Mouse (Mus musculus): ENCODE results near the gene D17H6S53E. TPM values are rescaled to one million over a fixed set of nuclear protein-coding genes. Genes with fewer than 3 reads are reported as not detected.

The D17H6S53E gene
- polyA plus RNA-seq, 1 experiment from 2014 or later, result 7.8 TPM

DNA sequence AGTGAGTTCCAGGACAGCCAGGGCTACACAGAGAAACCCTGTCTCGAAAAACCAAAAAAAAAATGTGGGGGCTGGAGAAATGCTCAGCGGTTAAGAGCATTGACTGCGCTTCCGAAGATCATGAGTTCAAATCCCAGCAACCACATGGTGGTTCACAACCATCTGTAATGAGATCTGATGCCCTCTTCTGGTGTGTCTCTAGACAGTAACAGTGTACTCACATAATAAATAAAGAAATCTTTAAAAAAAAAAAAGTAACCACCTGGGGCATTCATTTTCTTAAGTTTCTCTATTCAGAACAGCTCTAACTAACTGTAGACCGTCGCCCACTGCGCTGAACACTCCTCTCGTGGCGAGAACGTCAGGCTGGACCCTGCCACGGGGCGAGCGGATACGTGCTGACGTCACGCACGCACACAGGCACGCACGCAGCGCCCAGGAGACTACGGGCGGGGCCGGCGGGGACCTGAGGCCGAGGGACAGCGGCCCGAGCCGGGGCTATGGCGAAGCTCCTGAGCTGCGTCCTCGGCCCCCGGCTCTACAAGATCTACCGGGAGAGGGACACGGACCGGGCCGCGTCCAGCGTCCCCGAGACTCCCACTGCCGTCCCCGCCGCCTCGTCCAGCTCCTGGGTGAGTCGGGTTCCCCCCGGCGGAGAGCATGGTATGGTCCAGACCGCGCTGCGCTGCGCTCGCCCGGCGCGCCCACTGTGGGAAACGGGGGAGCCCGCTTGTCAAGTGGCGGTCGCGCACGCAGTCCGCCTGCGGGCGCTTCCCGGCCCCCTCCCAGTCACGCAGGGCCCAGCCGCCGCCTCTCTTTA, 37.1 kb upstream of the D17H6S53E start, which contains the start of gene Abhd16a:
Gene Abhd16a, plus strand, starts transcription at position 439 of the 820 bp plus-strand sequence.
- Histone ChIP-seq H3K4me1 (peaks cover 20% of the 10 kb centered on the region), H3K27me3 (ENCODE audit: poor library complexity, severe bottlenecking) (no peaks in the 10 kb centered on the region), H3K9me3 (no peaks in the 10 kb centered on the region), H3K36me3 (replicated peaks) (peaks cover 35% of the 10 kb centered on the region), H3K27ac (peak within 1 kb of the TSS; percentile 99), H3K4me3 (peak within 1 kb of the TSS; percentile 78)
- WGBS, result 3% methylated on average over 67 of the region's 67 CpGs
- DNase-seq (ENCODE audit: extremely low spot score, low spot score), result peak; percentile 93

DNA sequence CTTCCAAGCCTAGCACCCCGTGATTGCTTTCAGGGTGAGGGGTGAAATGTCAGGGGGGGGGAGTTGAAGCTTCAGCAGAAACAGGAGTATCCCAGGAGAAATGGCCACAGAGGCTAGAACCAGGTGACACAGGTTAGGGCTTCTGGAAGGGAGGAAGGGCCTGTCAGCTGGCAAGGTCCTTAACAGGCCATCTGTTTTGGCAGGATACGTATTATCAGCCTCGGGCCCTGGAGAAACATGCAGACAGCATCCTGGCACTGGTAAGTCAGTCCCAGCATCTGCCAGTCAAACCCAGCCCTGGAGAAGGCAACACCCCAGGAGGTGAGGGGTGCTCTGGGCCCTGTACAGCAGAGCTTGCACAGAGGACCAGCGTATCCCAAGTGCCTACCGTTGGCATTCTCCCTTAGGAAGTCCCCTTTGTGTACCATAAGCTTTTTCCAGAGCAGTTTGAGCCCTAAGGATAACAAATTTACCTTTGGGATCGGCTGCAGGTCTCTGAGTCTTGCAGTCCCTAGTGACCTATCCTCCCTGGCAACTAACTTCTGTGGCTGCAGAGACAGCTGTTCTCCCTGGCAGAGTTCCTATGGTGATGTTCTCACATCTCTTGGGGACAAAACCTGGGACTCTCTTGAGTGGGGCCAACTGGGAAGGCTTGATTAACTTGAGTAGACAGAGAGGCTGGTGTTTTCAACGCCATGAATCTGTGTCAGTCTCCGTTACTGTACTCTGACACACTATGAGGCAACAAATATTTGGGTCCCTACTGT, 35.8 kb upstream of the D17H6S53E start:
- Histone ChIP-seq H3K27me3 (ENCODE audit: poor library complexity, severe bottlenecking) (no peaks in the 10 kb centered on the region), H3K36me3 (replicated peaks) (peaks cover 48% of the 10 kb centered on the region), H3K9me3 (no peaks in the 10 kb centered on the region), H3K27ac (peak overlapping the region; percentile 99; the same call in 1 of the 2 replicates), H3K4me1 (peaks cover 20% of the 10 kb centered on the region), H3K4me3 (peak overlapping the region; percentile 78)
- 83% methylated on average over 8 of the region's 8 CpGs for WGBS
- DNase-seq (ENCODE audit: extremely low spot score, low spot score), result no peak

DNA sequence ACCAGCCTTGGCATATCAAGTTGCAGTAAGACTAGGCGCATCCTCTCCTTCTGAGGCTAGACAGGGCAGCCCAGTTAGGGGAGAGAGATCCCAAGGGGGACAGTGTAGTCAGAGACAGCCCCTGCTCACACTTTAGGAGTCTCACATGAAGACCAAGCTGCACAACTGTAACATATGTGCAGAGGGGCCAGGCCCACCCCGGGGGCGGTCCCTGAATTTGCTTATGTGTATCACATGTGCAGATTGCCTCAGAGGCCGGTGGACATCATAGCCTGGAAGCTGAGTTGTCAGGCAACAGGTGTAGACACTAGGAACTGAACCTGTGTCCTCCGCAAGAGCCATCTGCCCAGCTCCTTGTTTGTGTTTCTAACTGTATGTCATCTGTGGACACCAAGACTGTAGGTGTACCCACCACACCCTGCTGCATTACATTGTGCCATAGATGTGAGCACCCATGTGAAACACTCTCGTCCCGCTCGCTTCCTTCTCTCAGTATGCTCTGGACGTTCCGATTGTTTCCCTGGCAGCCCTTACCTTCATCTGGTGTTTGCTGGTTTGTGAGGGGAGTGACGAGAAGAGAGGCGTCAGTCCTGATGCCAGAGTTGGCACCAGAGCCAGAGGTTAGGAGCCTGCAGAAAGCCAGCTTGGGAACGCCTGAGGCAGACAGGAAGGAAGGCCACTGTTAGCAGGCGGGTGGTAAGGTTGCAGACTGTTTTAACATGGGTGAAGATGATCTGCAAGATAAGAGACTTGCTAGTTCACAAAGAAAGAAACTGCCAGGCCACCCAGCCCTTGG, 33.6 kb upstream of the D17H6S53E start:
- Histone ChIP-seq H3K4me3 (no peak overlapping the region), H3K4me1 (peaks cover 20% of the 10 kb centered on the region), H3K27ac (no peak overlapping the region), H3K36me3 (replicated peaks) (peaks cover 70% of the 10 kb centered on the region), H3K9me3 (no peaks in the 10 kb centered on the region), H3K27me3 (ENCODE audit: poor library complexity, severe bottlenecking) (no peaks in the 10 kb centered on the region)
- DNase-seq (ENCODE audit: extremely low spot score, low spot score), result no peak
- WGBS, result 89% methylated on average over 14 of the region's 14 CpGs

DNA sequence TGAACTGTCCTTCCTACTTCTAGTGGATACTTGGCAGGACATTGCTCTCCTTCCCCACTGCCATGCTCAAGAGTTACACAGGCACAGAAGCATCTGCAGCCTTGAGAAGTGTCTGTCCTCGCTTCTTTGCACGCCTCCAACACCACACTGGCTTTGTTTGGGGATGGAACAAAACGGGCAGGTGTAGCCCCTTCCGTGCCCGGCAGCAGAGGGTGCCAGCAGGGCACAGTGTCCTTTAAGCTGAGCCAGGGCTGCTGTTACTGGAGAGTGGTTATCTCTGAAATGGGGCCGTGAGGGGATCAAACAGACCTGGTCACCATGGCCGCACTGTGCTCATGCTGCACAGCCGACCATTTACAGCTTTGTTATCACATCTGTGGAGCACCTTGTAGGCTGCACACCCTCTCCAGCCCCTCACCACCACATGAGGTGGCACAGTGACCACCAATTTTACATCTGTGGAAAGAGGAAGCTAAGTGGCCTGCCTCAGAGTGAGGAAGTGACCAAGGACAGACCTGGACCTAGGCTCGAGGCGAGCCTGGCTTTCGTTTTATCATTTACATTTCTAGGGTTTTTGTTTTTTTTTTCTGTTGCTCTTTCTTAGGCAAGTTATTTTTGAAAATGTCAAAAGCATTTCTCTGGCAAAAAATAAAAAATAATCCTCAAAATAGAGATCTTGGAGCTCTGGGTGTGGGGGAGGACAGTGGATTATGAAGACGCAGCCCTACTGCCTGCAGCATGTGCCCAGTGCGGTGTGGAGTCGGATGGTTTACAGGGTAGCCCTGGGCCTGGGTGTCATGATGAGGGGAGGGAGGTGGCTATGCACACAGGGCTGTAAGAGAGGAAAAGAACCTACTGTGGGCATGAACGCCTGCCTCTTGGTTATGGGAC, 31.5 kb upstream of the D17H6S53E start:
- DNase-seq (ENCODE audit: extremely low spot score, low spot score), result no peak
- Histone ChIP-seq H3K4me1 (peaks cover 14% of the 10 kb centered on the region), H3K4me3 (no peak overlapping the region), H3K27me3 (ENCODE audit: poor library complexity, severe bottlenecking) (no peaks in the 10 kb centered on the region), H3K9me3 (no peaks in the 10 kb centered on the region), H3K36me3 (replicated peaks) (peaks cover 90% of the 10 kb centered on the region), H3K27ac (no peak overlapping the region)
- WGBS, result 95% methylated on average over 15 of the region's 15 CpGs

DNA sequence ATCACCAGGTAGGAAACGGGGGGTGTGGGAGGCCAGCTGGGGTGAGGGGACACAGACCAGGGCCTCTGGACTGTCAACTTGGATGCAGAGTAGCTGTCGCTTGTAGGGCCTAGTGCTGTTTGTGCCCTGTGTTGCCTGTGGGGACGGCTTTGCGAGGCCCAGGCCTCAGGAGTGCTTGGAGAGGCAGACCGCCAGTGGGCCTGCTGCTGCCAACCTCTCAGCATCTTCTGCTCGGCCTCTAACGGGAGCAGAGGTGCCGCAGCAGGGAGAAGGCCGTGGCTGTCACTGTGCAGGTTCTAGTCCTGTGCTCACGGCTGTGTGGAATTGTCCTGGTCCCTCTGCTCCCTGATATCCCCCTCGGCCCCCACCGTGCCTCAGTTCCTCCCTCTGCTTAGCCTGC, 29.6 kb upstream of the D17H6S53E start:
- peaks cover 98% of the 10 kb centered on the region for H3K36me3 ChIP-seq (replicated peaks)
- no peaks in the 10 kb centered on the region for H3K4me1 ChIP-seq
- no peaks in the 10 kb centered on the region for H3K9me3 ChIP-seq
- no peak overlapping the region for H3K27ac ChIP-seq
- no peaks in the 10 kb centered on the region for H3K27me3 ChIP-seq (ENCODE audit: poor library complexity, severe bottlenecking)
- no peak for DNase-seq (ENCODE audit: extremely low spot score, low spot score)
- WGBS, result 85% methylated on average over 12 of the region's 12 CpGs
- no peak overlapping the region for H3K4me3 ChIP-seq

DNA sequence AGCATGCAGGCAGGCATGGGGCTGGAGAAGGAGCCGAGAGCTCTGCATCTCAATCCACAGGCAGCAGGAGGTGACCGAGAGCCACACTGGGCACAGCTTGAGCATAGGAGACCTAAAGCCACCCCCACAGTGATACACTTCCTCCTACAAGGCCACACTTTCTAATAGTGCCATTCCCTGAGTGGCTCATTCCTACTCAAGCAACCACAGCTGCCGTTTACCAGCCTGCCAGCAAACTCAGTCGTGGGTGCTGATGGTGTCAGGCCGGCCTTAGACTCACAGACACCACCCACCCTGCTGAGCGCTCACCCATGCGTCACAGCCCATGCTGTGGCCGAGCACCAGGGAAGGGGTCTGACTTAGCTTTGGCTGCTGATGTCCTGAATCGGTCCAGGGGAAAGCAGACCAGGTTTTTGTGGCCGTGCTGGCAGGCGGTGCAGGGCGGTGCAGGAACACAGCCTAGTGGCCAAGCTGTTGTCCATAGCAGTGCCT, 29.0 kb upstream of the D17H6S53E start:
- no peaks in the 10 kb centered on the region for H3K9me3 ChIP-seq
- no peaks in the 10 kb centered on the region for H3K27me3 ChIP-seq (ENCODE audit: poor library complexity, severe bottlenecking)
- WGBS, result 81% methylated on average over 12 of the region's 12 CpGs
- H3K4me3 ChIP-seq, result no peak overlapping the region
- no peak overlapping the region for H3K27ac ChIP-seq
- no peaks in the 10 kb centered on the region for H3K4me1 ChIP-seq
- DNase-seq (ENCODE audit: extremely low spot score, low spot score), result no peak
- peaks cover 98% of the 10 kb centered on the region for H3K36me3 ChIP-seq (replicated peaks)

DNA sequence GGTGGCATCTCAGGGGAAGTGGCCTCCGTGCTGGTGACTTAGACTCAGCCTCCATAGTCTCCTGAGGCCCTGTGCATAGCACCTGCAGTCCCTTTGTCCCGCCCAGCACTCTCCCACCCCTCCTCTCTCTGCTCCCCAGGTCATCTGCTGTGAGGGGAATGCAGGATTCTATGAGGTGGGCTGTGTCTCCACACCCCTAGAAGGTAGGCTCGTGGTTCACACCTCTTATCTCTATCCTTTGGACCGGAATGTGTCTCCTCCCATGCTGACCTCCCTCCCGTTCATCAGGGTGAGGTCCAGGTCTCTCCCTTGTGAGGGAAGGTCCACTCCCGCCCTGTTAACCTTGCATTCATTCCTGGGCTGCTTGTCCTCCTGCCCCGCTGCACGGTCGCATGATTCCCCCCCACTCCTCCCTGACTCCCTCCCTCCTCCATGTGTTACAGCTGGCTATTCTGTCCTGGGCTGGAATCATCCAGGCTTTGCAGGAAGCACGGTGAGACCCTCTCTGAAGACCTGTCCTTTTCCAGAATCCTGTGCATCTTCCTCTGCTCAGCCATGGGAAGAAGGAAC, 25.9 kb upstream of the D17H6S53E start:
- peaks cover 83% of the 10 kb centered on the region for H3K36me3 ChIP-seq (replicated peaks)
- DNase-seq (ENCODE audit: extremely low spot score, low spot score), result no peak
- 77% methylated on average over 10 of the region's 10 CpGs for WGBS
- no peaks in the 10 kb centered on the region for H3K9me3 ChIP-seq
- no peaks in the 10 kb centered on the region for H3K27me3 ChIP-seq (ENCODE audit: poor library complexity, severe bottlenecking)
- H3K4me3 ChIP-seq, result no peak overlapping the region; the same call in 1 of the 2 replicates
- H3K27ac ChIP-seq, result no peak overlapping the region
- H3K4me1 ChIP-seq, result no peaks in the 10 kb centered on the region; the same call in 1 of the 2 replicates

DNA sequence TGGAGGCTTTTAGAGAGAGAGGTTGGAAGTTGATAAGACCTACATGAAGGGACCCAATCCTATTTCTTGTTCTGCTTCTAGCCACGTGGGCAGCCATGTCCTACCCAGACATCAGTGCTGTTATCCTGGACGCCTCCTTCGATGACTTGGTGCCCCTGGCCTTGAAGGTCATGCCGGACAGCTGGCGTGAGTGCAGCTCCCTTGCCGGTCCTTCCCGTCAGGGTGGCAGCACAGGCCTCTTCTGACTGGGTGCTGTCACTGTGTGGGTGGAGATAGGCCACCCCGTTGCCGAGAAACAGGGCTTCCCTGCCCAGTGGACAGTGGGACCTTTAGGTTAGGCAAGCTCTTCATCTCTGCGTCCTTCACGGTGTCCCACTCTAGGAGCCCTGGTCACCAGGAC, 25.0 kb upstream of the D17H6S53E start:
- H3K27ac ChIP-seq, result no peak overlapping the region
- 88% methylated on average over 11 of the region's 11 CpGs for WGBS
- no peak overlapping the region for H3K4me3 ChIP-seq
- no peaks in the 10 kb centered on the region for H3K27me3 ChIP-seq (ENCODE audit: poor library complexity, severe bottlenecking)
- peaks cover 75% of the 10 kb centered on the region for H3K36me3 ChIP-seq (replicated peaks)
- peaks cover 8% of the 10 kb centered on the region for H3K4me1 ChIP-seq
- no peak for DNase-seq (ENCODE audit: extremely low spot score, low spot score)
- no peaks in the 10 kb centered on the region for H3K9me3 ChIP-seq

DNA sequence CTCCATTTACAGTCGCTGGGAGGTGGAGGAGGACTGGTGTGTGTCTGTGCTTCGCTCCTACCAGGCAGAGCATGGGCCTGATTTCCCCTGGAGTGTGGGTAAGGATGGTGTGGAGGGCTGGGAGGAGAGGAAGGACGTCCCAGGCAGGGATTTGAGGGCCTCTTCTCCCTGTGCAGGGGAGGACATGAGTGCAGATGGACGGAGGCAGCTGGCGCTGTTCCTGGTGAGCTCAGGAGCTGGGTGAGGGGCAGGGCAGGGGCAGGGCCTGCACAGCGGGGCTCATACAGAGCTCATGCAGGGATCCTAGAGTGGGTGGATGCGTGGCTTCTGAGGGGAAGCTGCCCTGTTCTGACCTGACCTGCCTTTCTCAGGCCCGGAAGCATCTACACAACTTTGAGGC, 23.9 kb upstream of the D17H6S53E start:
- no peak for DNase-seq (ENCODE audit: extremely low spot score, low spot score)
- peaks cover 11% of the 10 kb centered on the region for H3K4me1 ChIP-seq
- H3K27me3 ChIP-seq (ENCODE audit: poor library complexity, severe bottlenecking), result no peaks in the 10 kb centered on the region
- no peak overlapping the region for H3K27ac ChIP-seq
- H3K36me3 ChIP-seq (replicated peaks), result peaks cover 64% of the 10 kb centered on the region
- H3K9me3 ChIP-seq, result no peaks in the 10 kb centered on the region
- no peak overlapping the region for H3K4me3 ChIP-seq
- 90% methylated on average over 7 of the region's 8 CpGs for WGBS

DNA sequence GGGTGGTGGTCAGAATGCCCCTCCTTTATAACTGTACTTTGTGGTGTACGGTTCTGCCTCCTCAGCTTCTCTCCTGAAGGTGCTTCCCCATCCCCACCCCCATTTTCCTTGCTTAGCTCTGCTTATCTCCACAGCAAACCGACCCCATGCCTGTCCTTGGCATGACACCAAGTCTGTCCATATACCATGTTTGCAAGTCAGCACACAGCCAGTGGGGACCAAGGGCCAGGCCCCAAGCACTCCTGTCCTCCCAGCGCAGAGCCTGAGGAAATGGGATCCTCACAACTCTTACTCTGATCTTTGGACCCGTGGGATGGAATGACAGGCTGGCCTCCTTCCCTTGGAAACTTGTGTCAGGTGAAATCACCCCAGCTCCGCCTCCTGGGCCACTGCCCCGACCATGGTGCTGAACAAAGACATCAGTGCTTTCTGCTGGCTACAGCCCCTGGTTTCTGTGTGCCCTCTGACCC, 22.9 kb upstream of the D17H6S53E start:
- Histone ChIP-seq H3K27me3 (ENCODE audit: poor library complexity, severe bottlenecking) (no peaks in the 10 kb centered on the region), H3K27ac (no peak overlapping the region), H3K9me3 (no peaks in the 10 kb centered on the region), H3K4me1 (peaks cover 11% of the 10 kb centered on the region), H3K36me3 (replicated peaks) (peaks cover 56% of the 10 kb centered on the region), H3K4me3 (0 out of 2 replicates have a peak overlapping the region, but pooled peaks have one; percentile 15)
- no peak for DNase-seq (ENCODE audit: extremely low spot score, low spot score)
- whole genome bisulfite sequencing, result 79% methylated on average over 6 of the region's 6 CpGs

DNA sequence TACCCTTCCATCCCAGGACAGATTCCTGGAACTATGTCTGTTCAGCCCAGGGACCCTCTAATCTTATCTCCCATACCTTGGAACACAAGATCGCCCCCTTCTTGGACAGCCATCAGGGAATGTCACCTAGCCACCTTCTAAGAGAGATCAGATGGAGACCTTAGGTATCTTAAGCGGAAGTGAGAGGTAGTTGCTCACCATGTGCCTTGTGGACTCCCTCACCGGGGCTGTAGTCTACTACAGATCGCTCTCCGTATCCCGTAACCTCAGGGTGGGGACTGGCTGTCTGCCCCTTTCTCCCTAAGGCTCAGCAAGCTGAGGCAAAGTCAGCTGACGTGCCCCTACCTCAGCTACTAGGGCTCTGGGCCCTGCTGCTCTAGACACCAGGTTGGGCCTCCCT, 22.1 kb upstream of the D17H6S53E start:
- H3K27ac ChIP-seq, result no peak overlapping the region
- no peaks in the 10 kb centered on the region for H3K9me3 ChIP-seq
- peaks cover 11% of the 10 kb centered on the region for H3K4me1 ChIP-seq
- DNase-seq (ENCODE audit: extremely low spot score, low spot score), result no peak
- H3K36me3 ChIP-seq (replicated peaks), result peaks cover 47% of the 10 kb centered on the region
- 91% methylated on average over 7 of the region's 7 CpGs for WGBS
- no peaks in the 10 kb centered on the region for H3K27me3 ChIP-seq (ENCODE audit: poor library complexity, severe bottlenecking)
- H3K4me3 ChIP-seq, result no peak overlapping the region

Data from forebrain, embryonic 10.5 days (tissue).